Mouse (Mus musculus) adrenal gland, adult 8-10 months (tissue): ENCODE measurements around the gene Cfap61. TPM values are rescaled to one million over a fixed set of nuclear protein-coding genes. Genes with fewer than 3 reads are reported as not detected.

Experiments used
- DNase-seq: peaks from one replicate; pipeline ENCODE4 v3.0.0; 2022
- total RNA-seq, 4 experiments: library from RNA; stranded (reverse); gene quantifications; 2 replicates each; pipeline ENCODE4 v1.2.4; 2022

Gene Cfap61
- total RNA-seq, 4 experiments from 2014 or later, result 21.7 to 59.7 (median 35.5) TPM

- DNase-seq, result no peak
Observed at GRCm38 (mm10) chr2:146147801-146148200, 213.2 kb downstream of the Cfap61 start.

- no peak for DNase-seq
Observed at GRCm38 (mm10) chr2:146149206-146149974, 214.8 kb downstream of the Cfap61 start.

- DNase-seq, result no peak
Observed at GRCm38 (mm10) chr2:146168017-146168803, 233.6 kb downstream of the Cfap61 start.

GRCm38 (mm10) chr2:146169492-146169891, 234.9 kb downstream of the Cfap61 start:
- DNase-seq, result no peak

- DNase-seq, result no peak
Observed at GRCm38 (mm10) chr2:146172106-146172505, 237.5 kb downstream of the Cfap61 start.

GRCm38 (mm10) chr2:146174173-146174572, 239.6 kb downstream of the Cfap61 start:
- DNase-seq, result no peak

GRCm38 (mm10) chr2:146178718-146179117, 244.1 kb downstream of the Cfap61 start:
- DNase-seq, result no peak

- no peak for DNase-seq
Observed at GRCm38 (mm10) chr2:146183830-146184793, 249.5 kb downstream of the Cfap61 start.

- DNase-seq, result no peak
Observed at GRCm38 (mm10) chr2:146196126-146196525, 261.5 kb downstream of the Cfap61 start.

GRCm38 (mm10) chr2:146197947-146198346, 263.4 kb downstream of the Cfap61 start:
- no peak for DNase-seq

GRCm38 (mm10) chr2:146210968-146211367, 276.4 kb downstream of the Cfap61 start:
- no peak for DNase-seq

GRCm38 (mm10) chr2:146214715-146215114, 280.1 kb downstream of the Cfap61 start:
- no peak for DNase-seq

- no peak for DNase-seq
Observed at GRCm38 (mm10) chr2:146216111-146217064, 281.8 kb downstream of the Cfap61 start.

GRCm38 (mm10) chr2:146217227-146217980, 282.8 kb downstream of the Cfap61 start:
- no peak for DNase-seq

GRCm38 (mm10) chr2:146218161-146218691, 283.6 kb downstream of the Cfap61 start:
- no peak for DNase-seq

- no peak for DNase-seq
Observed at GRCm38 (mm10) chr2:146218881-146219535, 284.4 kb downstream of the Cfap61 start.

GRCm38 (mm10) chr2:146219791-146220190, 285.2 kb downstream of the Cfap61 start:
- no peak for DNase-seq

GRCm38 (mm10) chr2:146220591-146221075, 286.0 kb downstream of the Cfap61 start:
- DNase-seq, result no peak
